Mouse (Mus musculus) gastrocnemius, adult 8-10 months (tissue): ENCODE data around the gene Tmem229b. TPM values are rescaled to one million over a fixed set of nuclear protein-coding genes. Genes with fewer than 3 reads are reported as not detected.
"Not testable (repeated sequence)": the region's sequence is repeated elsewhere in the genome, so short reads cannot be mapped to it uniquely, and the experiment has no call there.

Source experiments
- DNase-seq, 2 experiments: peaks; one replicate each; pipeline ENCODE4 v3.0.0; 2022; ENCODE audit warnings: low spot score in 2 of 2
- total RNA-seq, 4 experiments: library from RNA; stranded (reverse); gene quantifications; 2 replicates each; pipeline ENCODE4 v1.2.4; 2022

Tmem229b gene
- 1 to 10 TPM; 1.8 to 6.6 (median 3.4) TPM for total RNA-seq

GRCm38 (mm10) chr12:79007126-79007753 lies at the start of gene Tmem229b:
Tmem229b (minus strand) TSS chr12:79007627.
- peak in 1 of 2 experiments; percentile 11 for DNase-seq

DNA sequence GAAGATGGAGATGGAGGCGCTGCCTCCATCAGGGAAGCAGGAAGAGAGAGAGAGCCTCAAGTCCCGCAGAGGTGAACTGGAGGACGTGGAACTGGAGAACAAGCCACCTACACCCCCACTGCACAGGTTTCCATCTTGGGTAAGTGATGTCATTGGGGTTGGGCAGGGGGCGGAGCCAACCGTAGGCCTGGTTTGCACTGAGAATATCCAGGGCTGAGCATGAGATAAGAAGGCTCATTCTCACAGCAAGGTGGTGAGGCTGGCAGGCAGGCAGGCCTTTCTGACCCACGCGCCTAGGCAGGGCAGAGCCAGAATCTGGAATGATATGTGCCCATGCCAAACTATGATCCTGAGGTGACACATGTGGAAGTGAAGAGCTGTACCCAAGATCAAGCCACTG lies 47.8 kb upstream of the Tmem229b start:
- DNase-seq = no peak

GRCm38 (mm10) chr12:79052073-79052472 lies 44.6 kb upstream of the Tmem229b start:
- DNase-seq = no peak

GRCm38 (mm10) chr12:79050545-79051212 lies 43.3 kb upstream of the Tmem229b start:
- no peak for DNase-seq

DNA sequence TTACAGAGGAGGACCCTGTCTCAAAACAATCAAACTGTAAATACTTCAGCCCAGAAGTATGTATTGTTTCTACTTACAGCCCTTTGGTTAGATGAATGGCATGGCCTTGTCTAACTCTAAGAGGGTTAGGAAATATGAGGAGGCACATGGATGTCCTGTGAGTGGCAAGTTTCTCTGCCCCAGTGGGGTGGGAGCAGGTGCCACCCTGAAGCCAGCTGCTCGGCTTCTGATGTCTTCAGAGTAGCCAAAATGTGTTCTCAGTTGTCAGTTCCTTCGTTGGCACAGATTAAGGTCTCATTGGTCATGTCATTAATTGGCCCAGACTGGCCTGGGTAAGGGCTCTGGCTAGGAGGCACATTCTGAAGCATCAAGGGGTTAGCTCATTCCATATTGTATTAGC lies 42.4 kb upstream of the Tmem229b start:
- DNase-seq = no peak

- DNase-seq = no peak
These were observed 41.5 kb upstream of the Tmem229b start for GRCm38 (mm10) chr12:79048898-79049297.

DNA sequence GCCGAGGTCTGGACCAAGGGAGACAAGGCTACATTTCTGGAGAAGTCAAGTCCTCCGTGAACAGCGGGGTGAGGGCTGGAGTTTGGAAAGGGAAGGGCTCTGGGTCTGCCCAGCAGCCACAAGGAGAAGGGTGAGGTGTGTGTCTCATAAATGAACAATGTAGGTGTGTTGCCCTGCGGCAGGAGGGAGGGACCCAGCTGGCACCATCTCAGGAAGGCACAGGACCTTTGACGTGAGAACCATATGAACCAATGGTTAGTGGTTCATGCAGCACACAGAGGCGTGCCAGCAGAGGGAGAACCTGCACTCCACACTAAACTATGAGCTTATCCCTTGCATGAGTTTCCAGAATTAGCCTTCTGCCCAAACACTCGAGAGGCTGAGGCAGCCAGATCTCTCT lies 39.8 kb upstream of the Tmem229b start:
- no peak for DNase-seq

DNA sequence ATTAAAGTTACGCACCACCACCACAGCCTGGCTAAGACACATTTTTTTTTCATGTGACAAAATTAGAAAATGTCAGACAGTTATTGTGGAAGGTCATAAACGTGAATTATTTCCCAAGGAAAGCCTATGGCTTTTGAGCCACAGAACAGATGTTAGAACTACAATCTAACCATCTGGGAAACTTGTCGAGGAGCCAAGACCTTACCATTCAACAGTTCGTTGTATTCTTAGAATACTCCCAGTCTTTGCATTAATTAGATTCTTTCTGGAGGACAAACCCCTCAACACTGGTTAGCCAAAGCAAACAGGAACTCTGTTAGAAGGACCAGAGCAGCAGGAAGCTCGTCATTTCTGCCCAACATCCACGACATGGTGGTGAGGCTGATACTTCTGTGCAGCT lies 38.7 kb upstream of the Tmem229b start:
- DNase-seq = no peak

DNA sequence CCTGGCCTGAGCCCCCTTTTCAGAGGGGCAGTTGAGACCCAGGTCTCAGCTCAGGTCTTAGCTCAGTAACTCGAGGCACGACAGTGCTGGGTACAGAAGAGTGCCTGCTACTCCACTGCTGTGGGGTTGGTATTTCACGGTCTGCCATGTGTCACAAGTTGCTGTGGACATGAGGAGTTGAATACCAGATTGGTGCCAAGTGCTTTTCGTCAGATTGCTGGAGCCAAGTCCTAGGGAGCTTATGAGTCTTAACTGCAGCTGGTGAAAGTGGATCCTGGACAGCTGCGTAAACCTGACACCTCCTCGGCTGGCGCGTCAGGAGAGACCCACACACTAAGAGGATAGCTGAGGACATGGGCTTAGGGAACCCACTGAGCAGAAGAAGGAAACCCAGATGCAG lies 37.2 kb upstream of the Tmem229b start:
- DNase-seq = peak; percentile 44 to 72

GRCm38 (mm10) chr12:79041436-79041835 lies 34.0 kb upstream of the Tmem229b start:
- no peak for DNase-seq

GRCm38 (mm10) chr12:79040201-79040827 lies 32.9 kb upstream of the Tmem229b start:
- no peak for DNase-seq

- no peak for DNase-seq
These were observed 32.3 kb upstream of the Tmem229b start for GRCm38 (mm10) chr12:79039708-79040107.

GRCm38 (mm10) chr12:79035349-79035748 lies 27.9 kb upstream of the Tmem229b start:
- no peak for DNase-seq

- DNase-seq = no peak
These were observed 26.9 kb upstream of the Tmem229b start for GRCm38 (mm10) chr12:79034331-79034730.

DNA sequence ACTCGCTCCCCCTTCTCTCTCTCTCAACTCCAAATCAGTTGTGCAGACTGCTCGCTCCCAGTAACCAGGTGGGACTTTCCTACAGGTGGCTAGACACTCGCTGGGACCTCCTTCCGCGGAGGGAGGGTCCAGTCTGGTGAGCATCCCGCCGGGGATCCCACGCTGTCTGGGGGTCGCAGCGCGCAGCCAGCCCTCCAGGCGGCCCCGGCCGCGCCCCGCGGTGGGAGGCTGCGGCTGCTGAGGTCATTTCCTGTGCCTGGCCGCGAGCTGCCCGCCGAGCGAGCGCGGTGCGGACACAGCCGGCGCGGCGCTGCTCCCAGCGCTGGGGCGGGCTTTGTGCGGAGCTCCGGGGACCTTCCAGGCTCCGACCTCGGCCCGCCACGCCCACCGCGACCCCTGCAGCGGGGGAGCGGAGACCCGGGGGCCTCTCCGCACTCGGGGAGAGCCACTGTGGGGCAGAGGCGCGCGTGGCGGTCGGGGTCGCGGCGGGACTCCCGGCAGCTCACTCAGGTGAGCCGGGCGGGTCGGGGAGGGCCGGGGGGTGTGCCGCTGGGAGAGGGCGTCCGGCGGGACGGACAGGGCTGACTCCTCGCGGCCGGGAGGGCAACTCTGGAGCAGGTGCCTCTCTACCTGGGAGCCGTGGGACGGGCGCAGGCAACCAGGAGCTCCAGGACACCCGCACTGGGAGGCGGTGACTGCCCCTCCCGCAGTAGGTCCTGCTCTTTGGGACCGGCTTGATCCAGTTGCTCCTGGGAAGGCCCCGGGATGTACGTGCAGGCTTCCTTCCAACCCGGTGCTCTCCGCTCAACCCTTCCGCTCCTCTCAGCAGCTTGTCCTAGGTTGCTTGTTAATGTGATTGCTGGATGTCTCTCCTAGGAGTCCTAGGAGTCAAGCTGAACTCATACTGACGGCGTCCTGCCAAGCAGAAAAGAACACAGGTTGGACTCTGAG lies 21.8 kb upstream of the Tmem229b start, which contains the start of gene Plekhh1:
Gene Plekhh1, plus strand, starts transcription at position 253 of the 951 bp plus-strand sequence.
- DNase-seq = peak in 1 of 2 experiments; percentile 15

- not testable (repeated sequence) for DNase-seq
These were observed 20.1 kb upstream of the Tmem229b start for GRCm38 (mm10) chr12:79027526-79027925.

- DNase-seq = peak; percentile 29 to 52
These were observed 15.5 kb upstream of the Tmem229b start for GRCm38 (mm10) chr12:79022882-79023281.

GRCm38 (mm10) chr12:79021902-79022301 lies 14.5 kb upstream of the Tmem229b start:
- DNase-seq = no peak

DNA sequence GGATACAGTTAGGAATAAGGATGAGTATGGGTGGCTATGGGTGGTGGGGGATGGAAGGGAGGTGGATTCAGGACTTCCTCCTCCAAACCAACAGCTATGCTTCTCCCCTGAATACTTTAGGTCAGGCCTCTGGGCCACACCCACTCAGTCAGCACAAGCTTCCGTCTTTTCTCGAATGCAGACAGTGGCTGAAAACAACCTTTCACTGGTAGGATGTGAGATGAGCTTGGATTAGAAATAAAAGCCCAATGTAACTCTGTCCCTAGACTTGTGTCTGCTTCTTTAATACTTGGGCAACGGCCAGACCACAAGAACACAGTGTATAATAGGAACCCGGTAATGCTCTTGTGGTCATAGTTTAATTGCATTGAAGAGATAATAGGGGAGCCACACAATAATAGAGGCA lies 10.6 kb upstream of the Tmem229b start:
- no peak for DNase-seq

DNA sequence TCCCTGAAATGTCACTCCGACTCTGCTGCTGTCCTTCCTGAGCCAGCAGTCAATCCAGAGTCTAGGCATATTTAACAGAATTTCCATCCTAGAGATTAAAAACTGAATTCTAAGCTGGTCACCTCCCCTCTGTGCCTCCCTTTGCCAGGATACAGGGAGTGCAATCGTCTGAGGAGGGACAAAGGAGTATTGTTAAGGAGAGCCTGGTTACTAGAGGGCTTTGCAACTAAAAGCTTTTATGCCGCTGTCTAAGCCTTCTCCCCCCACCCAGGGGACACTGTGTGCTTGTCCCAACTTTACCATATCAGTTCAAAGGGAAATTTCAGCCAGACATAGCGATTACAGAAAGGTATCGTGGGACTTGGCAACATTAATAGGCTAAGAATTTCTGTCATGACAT lies 8.7 kb upstream of the Tmem229b start:
- DNase-seq = no peak

DNA sequence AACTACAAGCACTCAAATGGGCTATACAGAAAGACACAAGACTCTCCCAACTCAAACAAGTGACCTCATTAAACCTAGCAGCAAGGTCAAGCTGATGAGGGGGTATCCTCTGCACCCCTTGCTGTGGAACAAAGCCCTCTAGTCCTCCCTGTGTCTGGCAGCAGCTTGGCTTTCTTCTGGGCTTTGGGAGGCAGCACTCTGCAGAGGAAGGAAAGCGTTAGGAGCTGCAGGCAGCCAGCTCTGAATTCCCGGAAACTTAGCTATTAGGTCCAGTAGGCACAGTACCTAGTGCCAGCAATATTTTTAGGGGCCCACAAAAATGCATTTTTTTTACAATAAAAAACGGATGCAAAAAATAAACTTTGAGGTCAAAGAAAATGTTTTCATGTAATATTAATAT lies 3.1 kb upstream of the Tmem229b start:
- DNase-seq = no peak
